Mouse (Mus musculus): ENCODE measurements around the gene H2-Eb1. TPM values are rescaled to one million over a fixed set of nuclear protein-coding genes. Genes with fewer than 3 reads are reported as not detected.

The H2-Eb1 gene
- total and polyA plus RNA-seq, 3 experiments, result 28.9 to 74.4 (median 36.5) TPM

GRCm38 (mm10) chr17:34292570-34292969, 13.1 kb upstream of the H2-Eb1 start:
- no peak overlapping the region for H3K9ac ChIP-seq (ENCODE audit: low read depth, low read length)
- TF ChIP-seq EP300 (IDR thresholded peaks at IDR 0.05; ENCODE audit: insufficient read depth, low read depth, low read length) (no peak), POLR2A (IDR thresholded peaks at IDR 0.05; ENCODE audit: insufficient read depth, low read depth, low read length) (no peak), CTCF (IDR thresholded peaks at IDR 0.05) (no peak)
- no peak overlapping the region for H3K27ac ChIP-seq
- H3K4me3 ChIP-seq, result no peak overlapping the region
- no peaks in the 10 kb centered on the region for H3K27me3 ChIP-seq (ENCODE audit: control insufficient read depth, insufficient read depth, low read length)
- peaks cover 2% of the 10 kb centered on the region; the same call in 1 of the 2 replicates for H3K4me1 ChIP-seq (ENCODE audit: control insufficient read depth, insufficient read depth, low read length)
- no peaks in the 10 kb centered on the region for H3K79me2 ChIP-seq (replicated peaks; ENCODE audit: control insufficient read depth, insufficient read depth, low read length)
- no peaks in the 10 kb centered on the region for H3K36me3 ChIP-seq (ENCODE audit: control insufficient read depth, insufficient read depth, low read length)
- intact Hi-C loops (cut with DNase I), result no loop called here
- no peak for DNase-seq
- 89% methylated on average over 4 of the region's 4 CpGs for WGBS

GRCm38 (mm10) chr17:34293533-34293932, 12.1 kb upstream of the H2-Eb1 start:
- TF ChIP-seq POLR2A (IDR thresholded peaks at IDR 0.05; ENCODE audit: insufficient read depth, low read depth, low read length) (no peak), CTCF (IDR thresholded peaks at IDR 0.05) (no peak), EP300 (IDR thresholded peaks at IDR 0.05; ENCODE audit: insufficient read depth, low read depth, low read length) (no peak)
- Histone ChIP-seq H3K27me3 (ENCODE audit: control insufficient read depth, insufficient read depth, low read length) (no peaks in the 10 kb centered on the region), H3K36me3 (ENCODE audit: control insufficient read depth, insufficient read depth, low read length) (no peaks in the 10 kb centered on the region), H3K4me1 (ENCODE audit: control insufficient read depth, insufficient read depth, low read length) (peaks cover 2% of the 10 kb centered on the region; the same call in 1 of the 2 replicates), H3K4me3 (no peak overlapping the region), H3K27ac (no peak overlapping the region), H3K9ac (ENCODE audit: low read depth, low read length) (no peak overlapping the region), H3K79me2 (replicated peaks; ENCODE audit: control insufficient read depth, insufficient read depth, low read length) (no peaks in the 10 kb centered on the region)
- DNase-seq, result peak in 1 of 2 experiments; percentile 40
- 28% methylated on average over 2 of the region's 2 CpGs for WGBS
- intact Hi-C loops (cut with DNase I), result no loop called here

- 65% methylated on average over 4 of the region's 4 CpGs for WGBS
- Histone ChIP-seq H3K36me3 (ENCODE audit: control insufficient read depth, insufficient read depth, low read length) (no peaks in the 10 kb centered on the region), H3K27me3 (ENCODE audit: control insufficient read depth, insufficient read depth, low read length) (no peaks in the 10 kb centered on the region), H3K4me1 (ENCODE audit: control insufficient read depth, insufficient read depth, low read length) (peaks cover 2% of the 10 kb centered on the region; the same call in 1 of the 2 replicates), H3K27ac (no peak overlapping the region), H3K4me3 (no peak overlapping the region), H3K9ac (ENCODE audit: low read depth, low read length) (no peak overlapping the region), H3K79me2 (replicated peaks; ENCODE audit: control insufficient read depth, insufficient read depth, low read length) (no peaks in the 10 kb centered on the region)
- no peak for DNase-seq
- TF ChIP-seq CTCF (IDR thresholded peaks at IDR 0.05) (no peak), EP300 (IDR thresholded peaks at IDR 0.05; ENCODE audit: insufficient read depth, low read depth, low read length) (no peak), POLR2A (IDR thresholded peaks at IDR 0.05; ENCODE audit: insufficient read depth, low read depth, low read length) (no peak)
- intact Hi-C loops (cut with DNase I), result no loop called here
These were observed 11.4 kb upstream of the H2-Eb1 start for GRCm38 (mm10) chr17:34294249-34294648.

- Histone ChIP-seq H3K27ac (no peak overlapping the region), H3K9ac (ENCODE audit: low read depth, low read length) (no peak overlapping the region), H3K27me3 (ENCODE audit: control insufficient read depth, insufficient read depth, low read length) (no peaks in the 10 kb centered on the region), H3K79me2 (replicated peaks; ENCODE audit: control insufficient read depth, insufficient read depth, low read length) (no peaks in the 10 kb centered on the region), H3K4me1 (ENCODE audit: control insufficient read depth, insufficient read depth, low read length) (peaks cover 2% of the 10 kb centered on the region; the same call in 1 of the 2 replicates), H3K36me3 (ENCODE audit: control insufficient read depth, insufficient read depth, low read length) (no peaks in the 10 kb centered on the region), H3K4me3 (no peak overlapping the region)
- DNase-seq, result peak in 1 of 2 experiments; percentile 2
- TF ChIP-seq CTCF (IDR thresholded peaks at IDR 0.05) (no peak), EP300 (IDR thresholded peaks at IDR 0.05; ENCODE audit: insufficient read depth, low read depth, low read length) (no peak), POLR2A (IDR thresholded peaks at IDR 0.05; ENCODE audit: insufficient read depth, low read depth, low read length) (no peak)
- intact Hi-C loops (cut with DNase I), result no loop called here
These were observed 10.4 kb upstream of the H2-Eb1 start for GRCm38 (mm10) chr17:34295307-34295706.

GRCm38 (mm10) chr17:34295891-34296794, 9.5 kb upstream of the H2-Eb1 start:
- no peak overlapping the region for H3K9ac ChIP-seq (ENCODE audit: low read depth, low read length)
- TF ChIP-seq CTCF (IDR thresholded peaks at IDR 0.05) (no peak), POLR2A (IDR thresholded peaks at IDR 0.05; ENCODE audit: insufficient read depth, low read depth, low read length) (no peak), EP300 (IDR thresholded peaks at IDR 0.05; ENCODE audit: insufficient read depth, low read depth, low read length) (no peak)

GRCm38 (mm10) chr17:34299356-34299755, 6.3 kb upstream of the H2-Eb1 start:
- Histone ChIP-seq H3K27ac (no peak overlapping the region), H3K4me3 (no peak overlapping the region), H3K79me2 (replicated peaks; ENCODE audit: control insufficient read depth, insufficient read depth, low read length) (no peaks in the 10 kb centered on the region), H3K4me1 (ENCODE audit: control insufficient read depth, insufficient read depth, low read length) (peaks cover 1% of the 10 kb centered on the region; the same call in 1 of the 2 replicates), H3K9ac (ENCODE audit: low read depth, low read length) (no peak overlapping the region), H3K27me3 (ENCODE audit: control insufficient read depth, insufficient read depth, low read length) (no peaks in the 10 kb centered on the region), H3K36me3 (ENCODE audit: control insufficient read depth, insufficient read depth, low read length) (no peaks in the 10 kb centered on the region)
- no peak for DNase-seq
- TF ChIP-seq EP300 (IDR thresholded peaks at IDR 0.05; ENCODE audit: insufficient read depth, low read depth, low read length), result no peak
- no peak for TF ChIP-seq POLR2A (IDR thresholded peaks at IDR 0.05; ENCODE audit: insufficient read depth, low read depth, low read length)
- TF ChIP-seq CTCF (IDR thresholded peaks at IDR 0.05), result no peak
- WGBS, result 72% methylated on average over 3 of the region's 3 CpGs
- intact Hi-C loops (cut with DNase I), result no loop called here

More at GRCm38 (mm10) chr17:34295891-34296794, 9.5 kb upstream of the H2-Eb1 start:
- Histone ChIP-seq H3K79me2 (replicated peaks; ENCODE audit: control insufficient read depth, insufficient read depth, low read length) (no peaks in the 10 kb centered on the region), H3K36me3 (ENCODE audit: control insufficient read depth, insufficient read depth, low read length) (no peaks in the 10 kb centered on the region), H3K27me3 (ENCODE audit: control insufficient read depth, insufficient read depth, low read length) (no peaks in the 10 kb centered on the region), H3K27ac (0 out of 2 replicates have a peak overlapping the region, but pooled peaks have one; percentile 9), H3K4me3 (no peak overlapping the region; the same call in 1 of the 2 replicates), H3K4me1 (ENCODE audit: control insufficient read depth, insufficient read depth, low read length) (peaks cover 2% of the 10 kb centered on the region; the same call in 1 of the 2 replicates)
- intact Hi-C loops (cut with DNase I), result no loop called here
- WGBS, result 20% methylated on average over 23 of the region's 23 CpGs
- DNase-seq, result peak; percentile 43 to 53

All from heart, adult 2 months (tissue).